Mouse (Mus musculus) adipocyte (in vitro differentiated cells): ENCODE measurements around the gene Ly86.
A peak's percentile ranks its signal among the peaks of the same experiment; 100 is the strongest.

Source experiments
- DNase-seq: peaks from one replicate; pipeline ENCODE4 v3.0.0-alpha.2; 2016; ENCODE audit warnings: low spot score

The Ly86 gene

DNA sequence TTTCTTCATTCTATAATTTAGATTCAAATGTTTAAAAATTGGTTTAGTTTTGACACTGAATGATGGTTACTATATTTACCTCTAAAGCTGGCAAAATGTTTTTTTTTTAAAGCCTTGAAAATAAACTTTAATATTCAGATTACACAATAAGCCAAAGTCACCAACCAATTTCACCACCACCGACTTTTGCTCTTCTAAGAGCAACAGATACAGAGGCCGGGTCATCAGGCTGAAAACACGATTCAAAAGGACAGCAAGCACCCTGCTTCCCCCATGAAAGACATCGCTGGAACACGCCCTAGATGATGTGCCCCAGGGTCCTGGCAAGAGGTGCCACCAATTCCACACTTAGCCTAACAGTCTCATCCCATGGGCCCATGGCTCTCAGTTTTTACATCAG is 113.5 kb downstream of the Ly86 start:
- peak; percentile 57 for DNase-seq

DNA sequence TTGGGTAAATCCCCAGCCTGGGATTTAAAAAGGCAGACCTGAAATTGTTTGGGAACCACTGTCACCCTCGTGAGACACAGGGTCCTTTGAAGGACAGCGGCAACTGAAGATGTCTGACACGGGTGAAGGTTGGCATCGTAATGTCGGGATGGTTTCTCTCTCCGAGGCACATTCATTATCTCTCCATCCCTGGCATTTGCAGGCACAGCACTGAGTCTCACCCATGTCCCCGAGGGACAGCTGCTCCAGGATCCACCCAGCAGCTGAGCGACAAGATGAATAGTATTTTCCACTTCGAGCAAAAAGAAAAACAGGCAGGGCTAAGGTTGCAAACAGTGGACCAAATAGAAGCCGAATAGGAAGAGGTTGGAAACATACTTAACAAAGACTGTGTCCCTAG is 114.0 kb downstream of the Ly86 start:
- DNase-seq = no peak

DNA sequence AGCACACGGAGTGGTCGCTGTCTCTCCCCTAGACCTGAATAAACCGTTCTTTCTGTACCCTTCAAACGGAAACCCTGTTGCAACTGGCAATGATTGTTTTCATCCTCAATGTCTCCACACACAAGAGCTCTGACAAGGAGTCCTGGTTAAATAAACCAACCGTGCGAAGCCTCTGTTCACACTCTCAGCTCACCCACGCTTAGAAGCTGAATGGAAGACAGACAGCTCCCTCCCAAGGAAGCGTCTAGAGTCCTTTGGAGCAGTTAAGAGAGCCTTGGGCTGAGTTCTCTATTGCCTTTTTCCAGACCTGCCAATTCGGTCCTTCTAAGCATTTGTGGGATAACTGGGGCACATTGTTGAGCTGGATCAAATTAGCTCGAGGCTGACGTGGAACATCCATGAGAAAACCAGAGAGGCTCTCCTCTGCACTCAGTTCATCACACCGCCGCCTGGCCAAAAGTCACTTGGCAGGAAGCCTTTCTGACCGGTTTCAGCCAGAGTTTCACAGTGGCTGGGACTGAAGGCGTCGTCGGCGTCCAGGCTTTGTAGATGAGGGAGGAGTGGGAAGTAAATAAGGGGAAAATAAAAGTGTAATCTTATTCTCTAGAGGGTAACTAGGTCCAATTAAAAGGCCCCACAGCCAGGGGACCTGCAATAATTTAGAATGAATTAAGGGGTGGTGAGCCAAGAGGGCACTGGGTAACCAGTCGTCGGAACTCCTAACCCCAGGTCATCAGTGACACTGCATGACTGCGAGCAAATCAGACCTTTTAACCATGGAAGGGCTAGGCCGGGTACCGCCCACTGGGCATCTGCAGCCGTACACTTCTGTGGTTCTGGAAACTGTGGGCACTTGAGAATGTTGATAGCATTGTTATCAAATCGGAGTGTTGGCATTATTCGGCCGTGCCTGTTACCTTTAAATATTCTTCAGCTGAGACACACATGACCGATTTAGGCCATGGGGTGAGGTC is 115.2 kb downstream of the Ly86 start:
- DNase-seq = peak; percentile 92

DNA sequence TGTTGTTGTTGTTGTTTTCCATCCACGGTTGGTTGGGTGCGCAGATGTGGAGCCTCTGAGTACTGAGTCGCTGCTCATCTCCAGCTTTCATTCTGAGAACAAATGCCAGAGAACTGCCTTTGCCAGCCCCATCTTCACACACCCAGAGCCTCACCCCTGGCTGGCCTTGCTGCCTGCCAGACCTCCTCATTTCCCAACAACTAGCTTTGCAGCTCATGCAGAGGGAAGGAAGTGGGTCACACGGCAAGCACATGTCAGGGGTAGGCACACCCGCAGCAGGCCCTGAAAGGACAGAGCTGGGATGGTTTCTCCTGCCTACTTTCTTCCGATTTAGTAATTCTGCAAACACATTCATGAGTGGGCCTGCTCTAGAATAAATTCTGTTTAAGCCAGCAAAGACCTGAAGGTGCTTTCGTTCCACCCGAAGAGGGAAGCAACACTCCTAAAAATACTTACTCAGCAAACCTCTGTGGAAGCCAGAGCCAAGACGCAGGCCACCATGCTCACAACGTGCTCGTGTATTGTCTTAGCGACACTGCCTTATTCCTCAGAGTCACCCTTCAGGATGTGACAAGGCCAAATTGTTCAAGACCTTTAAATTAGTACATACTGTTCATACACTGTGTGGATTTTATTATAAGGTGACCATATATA is 117.2 kb downstream of the Ly86 start:
- peak; percentile 91 for DNase-seq

DNA sequence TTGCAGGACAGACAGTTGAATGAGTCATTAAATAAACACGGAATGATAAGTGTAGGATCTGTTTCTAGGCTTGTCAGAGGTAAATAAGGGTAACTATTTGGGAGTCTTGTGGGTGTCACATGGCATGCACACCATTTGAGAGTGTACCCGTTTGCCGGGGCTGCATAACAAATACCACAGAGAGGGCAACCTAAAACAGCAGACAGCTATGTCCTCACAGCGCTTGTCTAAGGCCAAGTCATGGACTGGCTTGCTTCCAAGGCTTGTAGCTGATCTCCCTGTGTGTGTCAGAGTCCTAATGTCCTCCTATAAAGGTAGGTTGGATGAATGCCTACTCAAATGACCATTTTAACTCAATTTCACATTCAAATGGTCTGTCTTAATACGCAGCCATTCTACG is 120.7 kb downstream of the Ly86 start:
- peak; percentile 51 for DNase-seq

DNA sequence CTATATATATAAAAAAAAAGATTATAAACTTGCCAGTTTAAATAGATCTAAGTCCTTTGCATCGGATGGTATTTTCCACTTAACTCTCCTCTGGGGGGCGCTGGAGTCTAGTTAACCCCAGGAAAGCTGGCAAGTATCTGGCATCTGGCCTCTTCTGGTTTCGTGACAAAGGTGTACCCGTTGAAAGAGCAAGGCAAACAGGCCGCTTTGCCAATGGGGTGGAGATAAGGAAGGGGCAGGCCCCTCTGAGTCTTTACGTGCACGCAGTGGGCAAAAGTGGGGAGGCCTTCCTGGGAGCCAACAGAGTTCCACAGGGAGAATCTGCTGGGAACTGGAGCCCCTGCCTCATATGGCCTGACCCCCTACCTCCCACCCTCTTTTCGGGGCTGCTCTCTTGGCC is 122.8 kb downstream of the Ly86 start:
- peak; percentile 98 for DNase-seq
